Mouse (Mus musculus) yolk sac, embryonic 10.5 days (tissue): ENCODE results near the gene Avil.
A peak's percentile ranks its signal among the peaks of the same experiment; 100 is the strongest.
"Not testable (repeated sequence)": the region's sequence is repeated elsewhere in the genome, so short reads cannot be mapped to it uniquely, and the experiment has no call there.

ENCODE experiments used
- DNase-seq: peaks from one replicate; pipeline ENCODE4 v3.0.0-alpha.2; 2017; ENCODE audit warnings: low spot score

Gene Avil

DNA sequence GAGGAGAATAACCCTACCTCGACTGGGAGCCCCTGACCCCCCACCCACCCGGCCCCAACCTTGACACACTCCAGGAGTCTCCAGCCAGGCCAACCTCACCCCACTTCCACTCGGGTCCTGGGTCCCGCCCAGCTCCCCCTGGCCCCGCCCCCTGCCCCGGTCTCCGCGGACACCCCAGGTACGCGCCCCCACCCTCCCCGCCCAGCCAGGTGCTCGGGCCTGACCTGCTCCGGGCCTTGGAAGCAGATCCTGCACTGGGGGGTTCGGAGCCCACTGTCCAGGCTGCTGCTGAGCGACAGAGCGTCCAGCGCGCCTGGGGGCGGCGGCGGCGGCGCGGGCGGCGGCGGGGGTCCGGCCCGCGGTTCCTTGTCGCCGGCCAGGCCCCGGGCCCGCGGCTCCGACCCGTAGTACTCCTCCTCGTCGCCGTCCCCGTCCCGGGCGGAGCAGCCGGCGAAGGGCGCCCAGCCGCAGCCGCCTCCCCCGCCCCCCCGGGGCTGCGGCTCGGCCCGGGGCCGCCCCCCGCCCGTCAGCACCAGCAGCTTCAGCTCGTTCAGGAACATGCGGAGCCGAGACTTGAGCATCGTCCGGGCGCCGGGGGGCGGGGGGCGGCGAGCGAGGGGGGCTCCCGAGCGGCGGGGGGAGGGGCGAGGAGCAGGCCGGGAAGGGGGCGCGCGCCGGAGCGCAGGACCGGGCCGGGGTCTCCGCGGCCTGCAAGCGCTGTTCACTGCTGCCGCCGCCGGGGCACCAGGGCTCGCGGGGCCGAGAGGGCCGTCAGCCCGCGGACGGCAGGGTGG lies 58.9 kb downstream of the Avil start:
- peak; percentile 47 for DNase-seq

DNA sequence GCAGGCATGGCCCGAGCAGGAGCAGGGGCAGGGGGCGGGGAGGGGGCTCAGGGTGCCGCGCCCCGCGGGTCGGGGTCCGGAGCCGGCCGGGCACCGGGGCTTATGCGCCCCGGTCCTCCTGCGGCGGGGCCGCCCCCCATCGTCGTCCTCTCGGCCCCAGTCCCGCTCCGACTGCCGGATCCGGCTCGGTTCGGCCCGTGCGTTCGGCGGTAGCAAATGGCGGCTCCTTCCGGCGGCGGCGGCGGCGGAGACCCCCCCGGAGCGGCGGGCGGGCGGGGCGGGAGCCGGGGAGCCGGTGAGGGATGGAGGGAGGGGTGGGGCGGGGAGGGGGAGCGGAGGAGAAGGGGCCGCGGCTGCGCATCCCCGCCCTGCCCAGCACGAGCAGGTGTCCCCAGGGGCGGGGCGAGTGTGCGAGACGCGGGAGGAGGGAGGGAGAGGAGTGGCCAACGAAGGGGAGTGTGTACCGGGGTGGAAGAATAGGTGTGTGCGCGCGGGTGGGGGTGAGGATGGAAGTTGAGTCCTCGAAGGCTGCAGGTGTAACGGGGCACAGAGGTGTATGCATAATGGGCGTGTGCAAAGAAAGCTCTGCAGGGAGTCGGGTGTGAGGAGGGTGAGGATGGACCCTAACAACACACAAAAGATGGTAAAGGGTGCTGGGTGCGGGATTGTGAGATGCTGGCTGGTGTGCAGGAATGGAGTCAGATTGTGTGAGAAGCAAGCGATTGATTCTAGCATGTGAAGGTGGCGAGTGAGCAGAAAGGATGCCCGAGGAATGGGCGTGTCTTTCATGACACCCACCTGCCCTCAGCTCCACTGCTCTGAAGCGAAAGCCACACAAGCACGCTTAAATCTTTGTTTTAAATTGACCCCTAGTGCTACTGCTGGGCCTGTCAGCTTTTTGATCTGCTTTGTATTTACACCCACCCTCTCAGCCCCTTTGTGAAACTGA lies 59.7 kb downstream of the Avil start, which contains the start of gene March9:
Gene March9, minus strand, starts transcription at position 217 of the 949 bp plus-strand sequence.
- peak; percentile 85 for DNase-seq

DNA sequence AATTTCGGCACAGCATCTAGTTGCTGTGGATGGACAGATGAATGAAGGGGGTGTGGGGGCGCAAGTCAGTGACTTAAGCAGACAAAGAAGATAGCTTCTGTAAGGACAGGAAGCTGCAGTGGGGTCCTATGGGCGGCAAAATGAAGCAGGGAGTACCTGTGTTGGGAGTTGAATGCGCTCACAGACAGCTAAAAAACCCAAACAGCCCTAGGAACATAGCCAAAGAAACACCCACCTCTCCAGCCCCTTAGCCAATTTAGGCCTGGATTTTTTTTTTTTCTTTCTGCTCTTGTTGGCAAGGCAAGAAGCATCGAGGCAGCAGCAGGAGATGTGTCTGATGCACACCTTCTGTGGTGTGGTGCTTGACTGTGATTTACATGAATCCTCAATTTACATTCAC lies 60.6 kb downstream of the Avil start:
- no peak for DNase-seq

DNA sequence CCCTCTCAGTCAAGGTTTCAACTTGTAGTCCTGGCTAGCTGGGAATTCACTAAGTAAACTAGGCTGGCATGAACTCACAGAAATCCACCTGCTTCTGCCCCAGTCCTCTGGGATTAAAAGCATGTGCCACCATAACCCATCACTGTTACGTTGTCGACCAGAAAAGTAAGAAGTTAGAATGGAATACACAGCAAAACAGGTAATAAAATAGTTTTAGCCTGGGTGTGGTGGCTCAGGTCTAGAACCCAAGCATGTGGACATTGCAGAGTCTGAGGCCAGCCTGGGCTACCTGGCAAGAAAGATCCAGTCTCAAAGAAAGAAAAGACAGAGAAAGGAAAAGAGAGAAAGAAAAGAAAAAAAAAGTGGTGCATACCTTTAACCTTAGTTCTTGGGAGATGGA lies 61.0 kb downstream of the Avil start:
- DNase-seq = no peak

DNA sequence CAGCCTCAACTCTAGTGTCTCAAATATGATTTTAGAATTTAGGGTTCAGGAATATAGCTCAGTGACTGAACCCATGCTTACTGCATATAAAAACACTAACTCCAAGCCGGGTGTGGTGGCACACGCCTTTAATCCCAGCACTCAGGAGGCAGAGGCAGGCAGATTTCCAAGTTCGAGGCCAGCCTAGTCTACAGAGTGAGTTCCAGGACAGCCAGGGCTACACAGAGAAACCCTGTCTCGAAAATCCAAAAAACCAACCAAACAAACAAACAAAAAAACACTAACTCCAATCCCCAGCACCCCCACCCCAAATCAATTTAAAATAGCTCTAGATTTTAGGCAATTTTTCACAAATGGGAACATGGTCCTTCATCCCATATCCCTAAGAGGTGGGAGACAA lies 61.6 kb downstream of the Avil start:
- not testable (repeated sequence) for DNase-seq

DNA sequence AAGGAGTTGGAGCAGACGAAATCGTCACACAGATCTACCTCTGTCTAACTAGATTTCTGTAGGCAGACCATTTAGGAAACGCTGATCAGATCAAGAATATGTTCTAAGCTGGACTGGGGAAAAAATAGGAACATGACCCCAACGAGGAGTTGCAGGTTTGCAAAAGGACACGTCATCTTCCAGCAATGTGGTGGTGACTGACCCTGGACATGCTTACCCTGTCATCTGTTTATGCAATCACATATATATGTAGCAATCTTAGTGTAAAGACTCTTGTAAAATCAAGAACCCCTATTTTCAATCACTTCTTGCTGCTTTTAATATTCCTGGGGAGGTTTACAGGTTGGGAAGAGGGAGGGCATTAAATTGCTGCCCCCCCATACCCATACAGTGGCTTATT lies 62.0 kb downstream of the Avil start:
- no peak for DNase-seq

DNA sequence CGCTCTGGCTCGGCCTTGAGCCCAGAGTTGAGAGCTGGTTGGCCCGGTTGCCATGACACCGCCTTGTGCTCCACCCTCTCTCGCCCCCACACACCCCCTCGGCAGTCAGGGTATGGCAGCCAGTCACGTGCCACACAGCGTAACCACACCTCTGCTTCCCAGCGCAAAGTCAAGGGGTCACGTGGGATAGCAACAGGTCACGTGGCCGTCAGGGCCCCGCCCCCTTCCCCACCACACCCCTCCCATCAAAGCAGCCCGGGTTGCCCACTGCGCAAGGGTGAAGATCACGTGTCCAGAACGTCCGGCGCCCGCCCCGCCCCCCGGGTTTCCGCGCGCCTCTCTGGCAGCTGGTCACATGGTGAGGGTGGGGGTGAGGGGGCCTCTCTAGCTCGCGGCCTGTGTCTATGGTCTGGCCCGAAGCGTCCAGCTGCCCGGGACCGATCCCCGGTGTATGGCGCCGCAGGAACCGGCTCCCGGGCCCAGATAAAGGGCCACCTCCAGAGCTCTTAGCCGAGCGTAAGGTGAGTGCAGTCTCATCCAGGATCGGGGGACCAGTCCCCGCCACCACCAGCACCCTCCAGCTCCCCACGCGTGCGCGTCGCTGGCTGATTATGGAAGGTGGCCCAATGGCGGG lies 62.8 kb downstream of the Avil start, which contains the start of gene Cdk4:
Gene Cdk4, plus strand, starts transcription at position 296 of the 634 bp plus-strand sequence.
- DNase-seq = peak; percentile 100

DNA sequence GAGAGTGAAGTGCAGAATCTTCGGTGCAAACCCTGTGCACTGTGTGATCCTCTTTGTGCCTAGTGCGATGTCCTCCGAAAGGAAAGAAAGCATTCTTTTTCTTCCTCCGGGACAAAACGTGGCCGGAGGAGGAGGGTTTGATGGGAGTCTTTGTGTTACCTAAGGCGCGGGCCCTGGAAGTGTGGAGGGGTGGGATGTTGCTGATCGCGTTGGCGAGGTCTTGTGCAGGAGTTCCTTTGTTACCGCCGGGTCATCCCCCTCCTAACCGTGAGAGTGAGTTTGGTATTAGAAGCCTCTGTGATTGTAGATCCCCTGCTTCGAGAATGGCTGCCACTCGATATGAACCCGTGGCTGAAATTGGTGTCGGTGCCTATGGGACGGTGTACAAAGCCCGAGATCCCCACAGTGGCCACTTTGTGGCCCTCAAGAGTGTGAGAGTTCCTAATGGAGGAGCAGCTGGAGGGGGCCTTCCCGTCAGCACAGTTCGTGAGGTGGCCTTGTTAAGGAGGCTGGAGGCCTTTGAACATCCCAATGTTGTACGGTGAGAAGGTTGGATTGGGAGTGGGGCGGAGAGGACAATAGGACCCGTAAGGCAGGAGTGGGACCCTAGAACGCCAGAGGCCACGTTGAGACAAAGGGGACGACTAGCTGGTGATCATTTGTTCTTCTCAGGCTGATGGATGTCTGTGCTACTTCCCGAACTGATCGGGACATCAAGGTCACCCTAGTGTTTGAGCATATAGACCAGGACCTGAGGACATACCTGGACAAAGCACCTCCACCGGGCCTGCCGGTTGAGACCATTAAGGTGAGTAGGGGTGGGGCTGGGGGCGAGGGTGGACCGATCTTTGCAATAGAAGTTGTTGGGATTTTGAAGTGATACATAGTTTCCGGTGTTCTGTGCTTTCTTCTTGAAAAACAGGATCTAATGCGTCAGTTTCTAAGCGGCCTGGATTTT lies 63.7 kb downstream of the Avil start:
- peak; percentile 42 for DNase-seq

DNA sequence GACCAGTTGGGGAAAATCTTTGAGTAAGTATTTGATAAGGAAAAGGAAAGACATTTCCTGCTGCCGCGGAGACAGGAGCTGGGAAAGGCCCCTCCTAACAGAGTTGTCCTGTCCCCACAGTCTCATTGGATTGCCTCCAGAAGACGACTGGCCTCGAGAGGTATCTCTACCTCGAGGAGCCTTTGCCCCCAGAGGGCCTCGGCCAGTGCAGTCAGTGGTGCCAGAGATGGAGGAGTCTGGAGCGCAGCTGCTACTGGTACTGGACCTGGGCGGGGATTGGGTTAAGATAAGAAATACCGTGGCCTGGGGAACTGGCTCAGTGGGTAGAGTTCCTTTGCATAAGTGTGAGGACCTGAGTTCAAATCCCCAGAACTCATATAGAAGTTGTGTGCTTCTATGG lies 65.5 kb downstream of the Avil start:
- no peak for DNase-seq

DNA sequence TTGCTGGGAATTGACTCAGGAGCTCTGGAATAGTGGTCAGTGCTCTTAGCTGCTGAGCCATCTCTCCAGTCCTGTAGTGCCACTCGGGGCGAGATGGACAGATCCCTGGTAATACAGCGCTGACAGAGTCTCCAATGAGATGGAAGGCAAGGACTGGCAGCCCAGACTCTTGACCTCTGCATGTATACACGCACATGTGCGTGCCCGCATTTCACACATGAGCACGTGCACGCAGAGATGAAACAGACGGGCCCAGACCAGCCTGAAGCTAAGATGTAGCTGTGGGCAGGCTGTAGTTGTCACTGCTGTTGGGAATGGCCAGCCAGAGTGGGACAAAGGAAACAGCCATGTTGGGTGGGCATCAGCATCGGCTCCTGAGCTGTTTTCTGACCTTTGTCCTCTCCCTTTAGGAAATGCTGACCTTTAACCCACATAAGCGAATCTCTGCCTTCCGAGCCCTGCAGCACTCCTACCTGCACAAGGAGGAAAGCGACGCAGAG lies 66.1 kb downstream of the Avil start:
- DNase-seq = peak; percentile 76

DNA sequence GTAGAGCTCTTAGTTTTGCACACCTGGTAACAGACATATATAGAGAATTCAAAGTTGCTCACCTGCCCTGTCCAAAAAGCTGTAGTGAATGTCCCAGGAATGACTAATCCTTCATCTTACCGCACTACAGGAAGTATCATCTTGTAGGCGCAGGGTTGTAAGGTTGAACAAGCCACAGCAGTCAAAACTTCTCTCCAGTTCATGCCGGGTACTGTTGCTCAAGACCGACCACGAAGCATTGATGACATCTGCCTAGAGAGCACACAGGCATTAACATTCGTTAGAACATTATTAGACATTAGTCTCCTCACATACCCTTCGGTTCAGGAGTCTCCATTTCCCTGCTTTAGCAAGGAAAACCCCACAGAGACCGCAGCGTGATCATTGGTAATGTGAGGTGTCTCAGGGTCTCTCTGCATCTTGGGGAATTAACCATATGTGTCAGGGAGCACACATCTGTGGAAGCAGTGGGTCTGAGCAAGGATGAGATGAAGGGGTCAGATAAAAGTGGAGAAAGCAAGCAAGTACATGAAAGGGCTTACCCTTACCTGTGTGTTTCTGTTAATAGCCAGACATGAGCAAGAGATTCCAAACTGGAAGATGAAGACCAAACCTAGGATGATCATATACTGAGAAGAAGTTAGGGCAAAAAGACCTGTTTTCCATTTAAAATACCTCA lies 68.0 kb downstream of the Avil start:
- DNase-seq = no peak

DNA sequence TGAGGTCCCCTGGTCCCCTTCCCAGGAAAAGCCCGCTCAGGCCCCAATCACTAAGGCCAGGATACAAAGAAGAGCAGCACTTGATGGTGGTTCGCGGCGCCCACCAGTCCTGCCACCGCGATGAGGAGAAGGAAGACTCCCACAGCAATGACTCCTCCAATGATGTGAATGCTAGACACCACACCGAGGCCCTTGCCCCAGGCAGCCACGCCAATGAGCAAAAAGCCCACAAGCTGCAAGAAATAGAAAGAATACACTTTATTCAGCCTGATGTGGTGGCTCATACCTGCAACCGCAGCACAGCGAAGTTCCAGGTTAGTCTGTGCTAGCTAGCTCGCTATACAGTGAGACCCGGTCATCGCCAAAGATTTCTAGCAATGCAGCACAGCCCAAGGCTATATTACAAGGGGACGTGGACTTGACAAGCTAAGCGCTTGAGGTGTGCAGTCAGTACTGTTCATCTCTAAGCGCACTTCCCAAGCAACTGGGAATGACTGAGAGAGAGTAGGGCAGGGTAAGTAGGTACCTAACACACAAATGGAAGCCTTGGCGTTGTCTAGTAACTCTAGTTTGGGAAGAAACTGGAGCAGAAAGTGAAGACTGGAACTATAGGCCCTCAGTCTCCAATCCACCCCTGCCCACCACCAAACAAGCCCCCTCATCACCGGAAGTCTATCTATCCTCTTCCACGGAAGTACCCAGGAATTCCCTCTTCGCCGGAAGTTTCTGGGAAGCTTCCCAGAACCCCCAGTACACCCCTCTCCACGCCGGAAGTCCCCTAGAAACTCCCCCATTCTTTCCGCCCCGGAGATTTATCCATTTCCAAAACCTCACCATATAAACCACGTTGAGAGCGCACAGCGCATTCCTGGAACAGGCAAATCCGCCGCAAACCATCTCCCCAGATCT lies 69.0 kb downstream of the Avil start:
- no peak for DNase-seq
